Mouse (Mus musculus) hindbrain, postnatal 0 days (tissue): ENCODE measurements around the gene Ccdc121. TPM values are rescaled to one million over a fixed set of nuclear protein-coding genes. Genes with fewer than 3 reads are reported as not detected.

Source experiments
- ATAC-seq: fragments of 200-750 bp; cut with Nextera tagmentation; 2 replicates; pipeline ENCODE4 v1.8.0; 2017; ENCODE audit warnings: mild to moderate bottlenecking, moderate TSS enrichment, moderate library complexity
- DNase-seq: peaks from one replicate; pipeline ENCODE4 v3.0.0-alpha.2; 2015; ENCODE audit warnings: low spot score
- H3K27ac ChIP-seq: fragments of 300-500 bp; sonication (generic); 2 replicates; pipeline ENCODE4 v1.5.1; 2014; ENCODE audit warnings: mild to moderate bottlenecking
- H3K27me3 ChIP-seq: fragments of 300-500 bp; sonication (generic); 2 replicates; pipeline ENCODE4 v1.6.1; 2014; ENCODE audit warnings: low read length, mixed read lengths; ENCODE audit not compliant: insufficient read depth
- H3K36me3 ChIP-seq: fragments of 300-500 bp; sonication (generic); 2 replicates; pipeline ENCODE4 v1.6.1; 2014; ENCODE audit warnings: low read length, mixed read lengths; ENCODE audit not compliant: insufficient read depth
- H3K4me1 ChIP-seq: fragments of 300-500 bp; sonication (generic); 2 replicates; pipeline ENCODE4 v1.6.1; 2014; ENCODE audit warnings: antibody characterized with exemption, low read length, mixed read lengths; ENCODE audit not compliant: insufficient read depth
- H3K4me2 ChIP-seq: fragments of 300-500 bp; sonication (generic); 2 replicates; pipeline ENCODE4 v1.6.1; 2014; ENCODE audit warnings: low read depth, mild to moderate bottlenecking, low read length, moderate library complexity, mixed read lengths
- H3K4me3 ChIP-seq: fragments of 300-500 bp; sonication (generic); 2 replicates; pipeline ENCODE4 v1.5.1; 2014; ENCODE audit warnings: low read length
- H3K9ac ChIP-seq: fragments of 300-500 bp; sonication (generic); replicated peaks from 2 replicates; pipeline ENCODE4 v1.6.1; 2014; ENCODE audit warnings: mild to moderate bottlenecking, low read length, moderate library complexity, mixed read lengths
- H3K9me3 ChIP-seq: fragments of 300-500 bp; sonication (generic); 2 replicates; pipeline ENCODE4 v1.6.1; 2016; ENCODE audit warnings: low read length, mixed read lengths
- CTCF ChIP-seq: IDR thresholded peaks from 2 replicates; pipeline ENCODE4 v1.5.1; 2016; ENCODE audit warnings: antibody characterized with exemption, control low read depth, low read depth
- WGBS: fragments of 180-500 bp; shearing (Covaris S2); extraction: QIAGEN DNeasy Blood & Tissue Kit; methylation state at CpG from one replicate; pipeline ENCODE4 v1.1.7; 2014; 5-methylcytosine and 5-hydroxymethylcytosine counted together
- polyA plus RNA-seq: library from polyadenylated mRNA; unstranded; fragments of >200 nt; fragmentation: Nextera tagmentation; extraction: Ambion mirVana; gene quantifications from 2 replicates; pipeline ENCODE4 v1.2.1, GENCODE M21; 2015
- total RNA-seq: library from RNA; depleted of rRNA; stranded (reverse); fragments of >200 nt; gene quantifications from 2 replicates; pipeline ENCODE4 v1.2.3, GENCODE M21; 2014; rRNA removed

The Ccdc121 gene
- total and polyA plus RNA-seq, 2 experiments from 2014 or later = 0.16 to 0.25 TPM

DNA sequence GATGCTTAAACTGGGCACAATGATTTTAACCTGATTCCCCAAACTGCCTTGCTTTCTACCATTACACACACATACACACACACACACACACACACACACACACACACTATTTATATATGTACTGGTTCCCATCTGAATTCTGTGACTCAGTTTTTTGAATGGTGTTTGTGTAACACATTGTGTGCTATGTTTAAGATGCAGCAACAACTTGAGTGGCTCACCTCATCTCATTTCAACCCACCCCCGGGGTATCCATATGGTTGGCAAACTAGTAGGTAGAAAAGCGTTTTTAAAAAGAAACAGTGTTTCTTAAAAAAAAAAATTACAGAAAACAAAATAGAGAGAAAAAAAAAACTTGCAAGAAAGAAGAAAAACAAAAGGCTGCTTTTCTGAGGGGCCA, 51.0 kb downstream of the Ccdc121 start:
- WGBS = 75% methylated on average over 2 of the region's 2 CpGs
- H3K27ac ChIP-seq = no peak overlapping the region
- no peak overlapping the region for H3K4me2 ChIP-seq
- ATAC-seq = no peak
- no peaks in the 10 kb centered on the region for H3K4me1 ChIP-seq
- no peaks in the 10 kb centered on the region for H3K27me3 ChIP-seq
- no peak overlapping the region for H3K9ac ChIP-seq
- no peaks in the 10 kb centered on the region for H3K36me3 ChIP-seq
- no peak for TF ChIP-seq CTCF
- H3K4me3 ChIP-seq = no peak overlapping the region
- H3K9me3 ChIP-seq = no peaks in the 10 kb centered on the region
- no peak for DNase-seq

Other genes starting within 250 kb of the Ccdc121 start
- 23.0 and 24.3 TPM in 2 replicates for gene Cnih3, start 158.8 kb downstream of the Ccdc121 start, total RNA-seq
- gene Cnih3, start 158.8 kb downstream of the Ccdc121 start, polyA plus RNA-seq = 13.2 and 13.4 TPM in 2 replicates
- gene Dnah14, start 65.1 kb upstream of the Ccdc121 start, total RNA-seq = 0.05 and 0.18 TPM in 2 replicates
- 0.80 and 1.5 TPM in 2 replicates for gene Dnah14, start 65.1 kb upstream of the Ccdc121 start, polyA plus RNA-seq